In genomic region chr7:133839546-133839945, GRCm38 (mm10) we compare ENCODE assay signal across 14 mouse cellular contexts. TPM values are rescaled to one million over a fixed set of nuclear protein-coding genes. Genes with fewer than 3 reads are reported as not detected.
DNase-seq lines count a peak whose midpoint lies in the region; ATAC-seq and TF ChIP-seq lines count a peak whose summit lies in the region.
"Had no signal": no experiment of that assay in that cellular context is flagged by ENCODE, and none has a peak within 500 bp of the region (broad histone marks: within the 10 kb centered on the region; RNA-seq: fewer than 3 reads in every experiment).

No protein-coding gene starts in this region.

- no peaks in the 10 kb centered on the region for H3K9me3 ChIP-seq in hindbrain, embryonic 16.5 days (ENCODE audit: control insufficient read depth, low read length)
- H3K9me3 ChIP-seq: liver, embryonic 12.5 days; midbrain, embryonic 12.5 days had no signal

- WGBS in hindbrain, embryonic 16.5 days: 70% methylated on average over 4 of the region's 4 CpGs

- no peak overlapping the region for H3K4me2 ChIP-seq in hindbrain, embryonic 16.5 days (ENCODE audit: low read length)
- H3K4me2 ChIP-seq: liver, embryonic 12.5 days; midbrain, embryonic 12.5 days had no signal

- no peak overlapping the region for H3K9ac ChIP-seq in hindbrain, embryonic 16.5 days (ENCODE audit: low read depth, low read length)
- H3K9ac ChIP-seq: liver, embryonic 12.5 days; midbrain, embryonic 12.5 days had no signal

- no peaks in the 10 kb centered on the region for H3K36me3 ChIP-seq in testis, adult 2 months (ENCODE audit: control insufficient read depth, insufficient read depth, low read length)
- H3K36me3 ChIP-seq in hindbrain, embryonic 16.5 days (ENCODE audit: control insufficient read depth, insufficient read depth, low read length): no peaks in the 10 kb centered on the region
- H3K36me3 ChIP-seq: liver, embryonic 12.5 days; midbrain, embryonic 12.5 days had no signal

- H3K4me1 ChIP-seq in testis, adult 2 months (ENCODE audit: control insufficient read depth, insufficient read depth, low read length): no peaks in the 10 kb centered on the region
- no peaks in the 10 kb centered on the region for H3K4me1 ChIP-seq in hindbrain, embryonic 16.5 days (ENCODE audit: control insufficient read depth, insufficient read depth, low read depth, low read length)
- H3K4me1 ChIP-seq: liver, embryonic 12.5 days; midbrain, embryonic 12.5 days had no signal

- TF ChIP-seq CTCF in testis, adult 2 months (IDR thresholded peaks at IDR 0.05; ENCODE audit: control insufficient read depth, insufficient read depth, insufficient replicate concordance, low read depth, low read length): 0 out of 2 replicates have a peak, but pooled peaks have one; percentile 8

- intact Hi-C loops in left cerebral cortex, postnatal 10 days (cut with DNase I): no loop called here

- no peaks in the 10 kb centered on the region for H3K27me3 ChIP-seq in testis, adult 2 months (ENCODE audit: control insufficient read depth, insufficient read depth, low read length)
- no peaks in the 10 kb centered on the region for H3K27me3 ChIP-seq in hindbrain, embryonic 16.5 days (replicated peaks; ENCODE audit: control insufficient read depth, insufficient read depth, low read length)
- H3K27me3 ChIP-seq: liver, embryonic 12.5 days; midbrain, embryonic 12.5 days; Patski had no signal

- H3K4me3 ChIP-seq in testis, adult 2 months (ENCODE audit: control insufficient read depth, low read depth, low read length): no peak overlapping the region
- no peak overlapping the region for H3K4me3 ChIP-seq in hindbrain, embryonic 16.5 days (ENCODE audit: low read length)
- H3K4me3 ChIP-seq: liver, embryonic 12.5 days; midbrain, embryonic 12.5 days had no signal

- no peak for DNase-seq in frontal cortex, postnatal 25 days (ENCODE audit: low spot score in 2 of 2)
- DNase-seq in testis, postnatal 14 days (ENCODE audit: low spot score): no peak
- DNase-seq in left cerebral cortex, postnatal 10 days (ENCODE audit: extremely low spot score in 1 of 2, low spot score in 2 of 2): peak; percentile 38 to 60
- DNase-seq in urinary bladder, adult 2 months (ENCODE audit: low spot score): no peak
- DNase-seq: adrenal gland, adult 8-10 months; cerebellum, adult 9-11 months; kidney, postnatal 36 days had no signal

- no peak for TF ChIP-seq POLR2A in testis, adult 2 months (IDR thresholded peaks at IDR 0.05; ENCODE audit: control insufficient read depth, low read depth, low read length)

- ATAC-seq in frontal cortex, adult (ENCODE audit: low TSS enrichment): peak; percentile 98
- ATAC-seq in hindbrain, embryonic 16.5 days: no peak
- no peak for ATAC-seq in megakaryocyte, adult 5-6 weeks (ENCODE audit: poor library complexity, severe bottlenecking)
- ATAC-seq: liver, embryonic 12.5 days; Patski had no signal

- no peak overlapping the region for H3K27ac ChIP-seq in testis, adult 2 months (ENCODE audit: control insufficient read depth, insufficient read depth, low read depth, low read length)
- no peak overlapping the region for H3K27ac ChIP-seq in hindbrain, embryonic 16.5 days (ENCODE audit: low read depth, low read length)
- H3K27ac ChIP-seq: liver, embryonic 12.5 days; midbrain, embryonic 12.5 days had no signal

RNA-seq across cellular contexts. Expression of gene Dhx32, which starts 57.0 kb away (rescaled TPM):
- polyA plus RNA-seq in testis, adult 2 months (2012; rRNA removed): 29.5 and 32.9 TPM in 2 replicates
- total RNA-seq in left cerebral cortex, postnatal 10 days (2021): 10 to 100 TPM; 51.6 to 53.0 TPM
- 35.3 and 37.3 TPM in 2 replicates for polyA plus RNA-seq in urinary bladder, adult 2 months (2012; rRNA removed)
- 43.8 and 44.4 TPM in 2 replicates for polyA plus RNA-seq in hindbrain, embryonic 16.5 days (2015; fragmentation: Nextera tagmentation; extraction: Ambion mirVana)
- total RNA-seq in megakaryocyte, adult 5-6 weeks (2015): 4.0 and 7.0 TPM in 2 replicates
- 17.7 and 25.4 TPM in 2 replicates for total RNA-seq in megakaryocyte, adult 5-6 weeks (2017)

Comparison
In these comparisons a context has a peak if more than half of its experiments do, and no peak if none do; other contexts are left out.
1. DNase-seq: peak in left cerebral cortex, postnatal 10 days (2 of 2); none in frontal cortex, postnatal 25 days (0 of 2), testis, postnatal 14 days (single experiment) and urinary bladder, adult 2 months (single experiment).